Mouse (Mus musculus) MEL-GATA-1-ER (cell line): ENCODE measurements around the gene Rpa3.
A peak's percentile ranks its signal among the peaks of the same experiment; 100 is the strongest.

Experiments
- DNase-seq: peaks from one replicate; pipeline ENCODE4 v3.0.0-alpha.2; 2012; ENCODE audit warnings: low read depth; ENCODE audit errors: extremely low read depth

The Rpa3 gene

GRCm38 (mm10) chr6:8209047-8209865 lies 49.7 kb downstream of the Rpa3 start, which contains the start of gene Mios:
TSS of gene Mios (plus strand) at chr6:8209222.
- DNase-seq: peak; percentile 66
